Mouse (Mus musculus) kidney, postnatal 4 days (tissue): Measurements from ENCODE around the gene Tnfrsf1b.
"Not testable (repeated sequence)": the region's sequence is repeated elsewhere in the genome, so short reads cannot be mapped to it uniquely, and the experiment has no call there.

Experiments used
- DNase-seq, 2 experiments: peaks; one replicate each; pipeline ENCODE4 v3.0.0; 2021; ENCODE audit warnings: mixed read lengths in 2 of 2

Gene Tnfrsf1b

GRCm38 (mm10) chr4:145178918-145179549 is 67.6 kb downstream of the Tnfrsf1b start:
- DNase-seq: no peak

- DNase-seq: not testable (repeated sequence)
Measured at GRCm38 (mm10) chr4:145165542-145165941, 81.1 kb downstream of the Tnfrsf1b start.

- no peak for DNase-seq
Measured at GRCm38 (mm10) chr4:145164111-145164510, 82.6 kb downstream of the Tnfrsf1b start.
